Mouse (Mus musculus) testis, adult 2 months (tissue): ENCODE results near the gene Chd3.

Experiments
- CTCF ChIP-seq: fragments of 200-500 bp; IDR thresholded peaks from 2 replicates; pipeline ENCODE4 v1.5.1; 2012; ENCODE audit warnings: low read depth, mild to moderate bottlenecking, inconsistent platforms, low read length, moderate library complexity; ENCODE audit not compliant: control insufficient read depth, insufficient read depth, insufficient replicate concordance
- POLR2A ChIP-seq: fragments of 200-500 bp; IDR thresholded peaks from 2 replicates; pipeline ENCODE4 v1.6.1; 2012; ENCODE audit warnings: low read depth, mild to moderate bottlenecking, inconsistent platforms, low read length, moderate library complexity; ENCODE audit not compliant: control insufficient read depth

GRCm38 (mm10) chr11:69389531-69390399 is 20.6 kb upstream of the Chd3 start:
- TF ChIP-seq CTCF, result no peak
- TF ChIP-seq POLR2A, result no peak
